ENCODE assay signal across 8 mouse cellular contexts in the genomic region with DNA sequence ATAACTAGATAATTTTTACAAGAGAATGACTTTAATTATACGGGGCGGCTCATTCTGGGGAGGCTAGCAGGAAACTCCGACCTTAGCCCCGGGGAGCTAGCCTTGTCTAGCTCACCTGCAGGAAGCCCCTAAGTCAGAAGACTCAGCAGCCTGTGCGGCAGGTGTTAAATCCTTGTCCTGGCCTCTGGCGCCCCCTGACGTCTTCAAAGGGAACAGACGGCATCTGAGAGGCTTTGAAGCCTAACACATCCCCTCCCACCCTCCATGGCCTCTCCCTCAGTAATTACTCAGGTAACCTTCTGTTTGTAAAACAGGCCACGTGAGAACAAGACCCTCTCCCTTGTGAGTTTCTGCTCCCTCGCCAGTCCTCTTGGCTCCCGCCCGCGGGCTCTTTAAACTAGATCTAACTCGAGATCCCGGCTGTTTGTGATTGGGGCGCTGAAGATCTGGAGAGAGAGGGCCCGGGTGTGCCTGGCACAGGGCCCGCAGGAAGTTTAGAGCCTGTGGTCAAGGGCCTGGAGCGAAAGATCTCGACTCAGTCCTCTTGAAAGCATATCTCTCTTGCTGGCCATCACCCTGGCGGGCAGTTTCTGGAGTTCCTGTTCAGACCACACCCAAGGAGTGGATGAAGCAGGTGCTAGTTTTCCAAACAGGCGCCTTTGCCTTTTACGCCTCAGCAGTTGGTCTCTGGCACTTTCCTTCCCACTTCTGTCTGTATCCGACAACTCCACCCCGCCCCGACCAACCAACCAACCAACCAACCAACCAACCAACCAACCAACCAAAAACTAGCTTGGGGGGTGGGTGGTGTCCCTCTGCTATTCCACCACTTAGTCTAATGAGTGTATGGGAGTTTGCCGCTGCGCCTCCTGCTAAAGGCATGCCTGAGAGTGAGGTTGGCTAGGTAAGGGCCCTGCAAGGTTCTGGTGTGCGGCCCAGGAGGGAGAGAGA. TPM values are rescaled to one million over a fixed set of nuclear protein-coding genes. Genes with fewer than 3 reads are reported as not detected.
DNase-seq lines count a peak whose midpoint lies in the region; ATAC-seq and TF ChIP-seq lines count a peak whose summit lies in the region.

No protein-coding gene starts in this region.

- H3K9me3 ChIP-seq in forebrain, postnatal 0 days (ENCODE audit: low read length), result no peaks in the 10 kb centered on the region
- H3K9me3 ChIP-seq in lung, postnatal 0 days (ENCODE audit: low read length), result no peaks in the 10 kb centered on the region

- no peaks in the 10 kb centered on the region for H3K27me3 ChIP-seq in cerebellum, adult 2 months (ENCODE audit: control insufficient read depth, insufficient read depth, low read length)
- peaks cover 12% of the 10 kb centered on the region for H3K27me3 ChIP-seq in forebrain, postnatal 0 days (ENCODE audit: insufficient read depth, low read length)
- H3K27me3 ChIP-seq in lung, postnatal 0 days (replicated peaks; ENCODE audit: insufficient read depth, low read length), result 0 out of 2 replicates have a peak, but pooled peaks cover 7% of the 10 kb centered on the region

- H3K4me2 ChIP-seq in forebrain, postnatal 0 days (ENCODE audit: low read depth), result peak overlapping the region; percentile 38
- peak overlapping the region; percentile 50 for H3K4me2 ChIP-seq in lung, postnatal 0 days (replicated peaks; ENCODE audit: low read depth, low read length)

- no peaks in the 10 kb centered on the region for H3K36me3 ChIP-seq in forebrain, postnatal 0 days (ENCODE audit: insufficient read depth)
- no peaks in the 10 kb centered on the region for H3K36me3 ChIP-seq in lung, postnatal 0 days (ENCODE audit: insufficient read depth, low read length)

- ATAC-seq in forebrain, postnatal 0 days, result peak; percentile 68; the same call in 1 of the 2 replicates
- ATAC-seq in lung, postnatal 0 days, result peak; percentile 69

- peak; percentile 93 for TF ChIP-seq CTCF in cerebellum, adult 2 months (IDR thresholded peaks at IDR 0.05; ENCODE audit: borderline replicate concordance, insufficient read depth, low read depth, low read length)
- TF ChIP-seq CTCF in forebrain, postnatal 0 days (IDR thresholded peaks at IDR 0.05; ENCODE audit: low read depth), result peak; percentile 95
- TF ChIP-seq CTCF in lung, postnatal 0 days (IDR thresholded peaks at IDR 0.05), result peak; percentile 93

- 16% methylated on average over 29 of the region's 29 CpGs for WGBS in cerebellum, adult 2 months
- 21% methylated on average over 29 of the region's 29 CpGs for WGBS in forebrain, postnatal 0 days
- WGBS in lung, postnatal 0 days, result 6% methylated on average over 29 of the region's 29 CpGs

- H3K9ac ChIP-seq in forebrain, postnatal 0 days, result peak overlapping the region; percentile 25; the same call in 1 of the 2 replicates
- H3K9ac ChIP-seq in lung, postnatal 0 days (replicated peaks; ENCODE audit: low read depth), result no peak overlapping the region

- no peak for TF ChIP-seq EP300 in lung, postnatal 0 days (IDR thresholded peaks at IDR 0.05)

- DNase-seq in Muller cell, postnatal 12 days (ENCODE audit: inconsistent ontology term), result peak; percentile 62
- DNase-seq in cerebellum, adult 2 months, result peak; percentile 70 to 77
- peak; percentile 85 for DNase-seq in forebrain, postnatal 0 days
- DNase-seq in heart, postnatal 4 days, result peak; percentile 81
- DNase-seq in layer of hippocampus, adult 9-11 months, result peak; percentile 44
- DNase-seq in lung, postnatal 0 days (ENCODE audit: low spot score), result peak; percentile 85
- peak; percentile 67 for DNase-seq in ovary, postnatal 14 days (ENCODE audit: low spot score)
- peak; percentile 88 for DNase-seq in thymus, postnatal 0 days (ENCODE audit: low spot score)

- no peak overlapping the region for H3K4me3 ChIP-seq in cerebellum, adult 2 months (replicated peaks; ENCODE audit: insufficient read depth, low read depth, low read length)
- H3K4me3 ChIP-seq in forebrain, postnatal 0 days (ENCODE audit: low read depth, low read length), result peak overlapping the region; percentile 20; the same call in 1 of the 2 replicates
- H3K4me3 ChIP-seq in lung, postnatal 0 days (ENCODE audit: low read depth, low read length), result peak overlapping the region; percentile 14; the same call in 1 of the 2 replicates

- no peaks in the 10 kb centered on the region for H3K4me1 ChIP-seq in cerebellum, adult 2 months (ENCODE audit: control insufficient read depth, insufficient read depth, low read length)
- H3K4me1 ChIP-seq in forebrain, postnatal 0 days (ENCODE audit: insufficient read depth), result no peaks in the 10 kb centered on the region
- H3K4me1 ChIP-seq in lung, postnatal 0 days (ENCODE audit: insufficient read depth, low read depth, low read length), result no peaks in the 10 kb centered on the region

- TF ChIP-seq POLR2A in cerebellum, adult 2 months (IDR thresholded peaks at IDR 0.05; ENCODE audit: borderline replicate concordance, insufficient read depth, low read length), result no peak

- no peak overlapping the region for H3K27ac ChIP-seq in cerebellum, adult 2 months (ENCODE audit: insufficient read depth, low read length)
- H3K27ac ChIP-seq in forebrain, postnatal 0 days (ENCODE audit: low read depth, low read length), result no peak overlapping the region
- no peak overlapping the region for H3K27ac ChIP-seq in lung, postnatal 0 days (ENCODE audit: low read length)

RNA-seq across cellular contexts. Expression of a gene that starts 24.4 kb away (rescaled TPM):
- not detected in 2 replicates for polyA plus RNA-seq in cerebellum, adult 2 months (2012; rRNA removed)
- 0.14 TPM in 1 of 2 replicates, not detected in the other for total RNA-seq in forebrain, postnatal 0 days (2014; rRNA removed)
- polyA plus RNA-seq in forebrain, postnatal 0 days (2015; fragmentation: Nextera tagmentation; extraction: Ambion mirVana), result 0.23 TPM in 1 of 2 replicates, not detected in the other
- total RNA-seq in heart, postnatal 4 days (2021), result not detected
- polyA plus RNA-seq in lung, postnatal 0 days (2015; fragmentation: Nextera tagmentation; extraction: Ambion mirVana), result 0.12 TPM in 1 of 2 replicates, not detected in the other
- polyA plus RNA-seq in thymus, postnatal 0 days (2015; fragmentation: Nextera tagmentation; extraction: Ambion mirVana), result 0.31 and 0.44 TPM in 2 replicates

RNA-seq across cellular contexts. Expression of a gene that starts 26.7 kb away (rescaled TPM):
- 0.15 and 0.16 TPM in 2 replicates for polyA plus RNA-seq in cerebellum, adult 2 months (2012; rRNA removed)
- 0.54 and 1.00 TPM in 2 replicates for total RNA-seq in forebrain, postnatal 0 days (2014; rRNA removed)
- 0.45 and 0.48 TPM in 2 replicates for polyA plus RNA-seq in forebrain, postnatal 0 days (2015; fragmentation: Nextera tagmentation; extraction: Ambion mirVana)
- total RNA-seq in heart, postnatal 4 days (2021), result 10 to 100 TPM; 60.0 to 68.2 TPM
- 0.75 and 0.86 TPM in 2 replicates for polyA plus RNA-seq in lung, postnatal 0 days (2015; fragmentation: Nextera tagmentation; extraction: Ambion mirVana)
- polyA plus RNA-seq in thymus, postnatal 0 days (2015; fragmentation: Nextera tagmentation; extraction: Ambion mirVana), result 0.14 and 0.15 TPM in 2 replicates
